Comparison of ENCODE assay signal across 39 mouse cellular contexts in genomic region chr4:141810975-141811374, GRCm38 (mm10). TPM values are rescaled to one million over a fixed set of nuclear protein-coding genes. Genes with fewer than 3 reads are reported as not detected.
"Had no signal": no experiment of that assay in that cellular context is flagged by ENCODE, and none has a peak within 500 bp of the region (broad histone marks: within the 10 kb centered on the region; RNA-seq: fewer than 3 reads in every experiment).

No protein-coding gene starts in this region.

- H3K9ac ChIP-seq: heart, embryonic 12.5 days; hindbrain, embryonic 12.5 days; hindbrain, embryonic 14.5 days; intestine, embryonic 15.5 days; kidney, embryonic 15.5 days; limb, embryonic 12.5 days; liver, embryonic 13.5 days had no signal

- ATAC-seq: hindbrain, embryonic 16.5 days; inflammation-experienced regulatory T-cells, adult 6 months; intestine, embryonic 15.5 days had no signal

- H3K27me3 ChIP-seq: heart, embryonic 12.5 days; hindbrain, embryonic 12.5 days; intestine, embryonic 15.5 days; kidney, embryonic 15.5 days; limb, embryonic 12.5 days; liver, embryonic 13.5 days had no signal

- H3K4me2 ChIP-seq: heart, embryonic 12.5 days; hindbrain, embryonic 12.5 days; hindbrain, embryonic 14.5 days; intestine, embryonic 15.5 days; kidney, embryonic 15.5 days; limb, embryonic 12.5 days; liver, embryonic 13.5 days had no signal

- H3K27ac ChIP-seq: gastrocnemius, adult 2 months; heart, adult 2 months; hindbrain, embryonic 10.5 days; hindbrain, embryonic 12.5 days; hindbrain, embryonic 14.5 days; intestine, embryonic 15.5 days; kidney, embryonic 15.5 days; kidney, postnatal 0 days; left cerebral cortex, adult 2 months; limb, embryonic 10.5 days; limb, embryonic 12.5 days; liver, embryonic 13.5 days had no signal

- H3K4me1 ChIP-seq: heart, embryonic 12.5 days; intestine, embryonic 15.5 days; kidney, embryonic 15.5 days; limb, embryonic 10.5 days; limb, embryonic 12.5 days; liver, embryonic 13.5 days had no signal

- H3K4me3 ChIP-seq: gastrocnemius, adult 2 months; heart, adult 2 months; heart, embryonic 12.5 days; hindbrain, embryonic 10.5 days; hindbrain, embryonic 12.5 days; intestine, embryonic 15.5 days; kidney, embryonic 15.5 days; left cerebral cortex, adult 2 months; limb, embryonic 10.5 days; limb, embryonic 12.5 days; liver, embryonic 13.5 days had no signal

- DNase-seq: gastrocnemius, adult 2 months; gastrocnemius, postnatal 10 days; gastrocnemius, postnatal 25 days; heart, postnatal 10 days; heart, postnatal 4 days; kidney, adult 18-20 months; kidney, adult 8-10 months; kidney, postnatal 14 days; kidney, postnatal 36 days; layer of hippocampus, adult 9-11 months; layer of hippocampus, postnatal 36 days; liver, embryonic 13.5 days had no signal

- H3K9me3 ChIP-seq: heart, embryonic 12.5 days; hindbrain, embryonic 10.5 days; hindbrain, embryonic 12.5 days; intestine, embryonic 15.5 days; kidney, embryonic 15.5 days; limb, embryonic 10.5 days; limb, embryonic 12.5 days; liver, embryonic 13.5 days had no signal

RNA-seq across cellular contexts. Expression of gene Cela2a, which starts 15.0 kb away (rescaled TPM):
- total RNA-seq: gastrocnemius, adult 2 months; gastrocnemius, postnatal 10 days; gastrocnemius, postnatal 25 days; gastrocnemius, postnatal 4 days; granulocyte monocyte progenitor cell, adult 5-6 weeks; heart, adult 2 months; heart, postnatal 25 days; heart, postnatal 4 days; layer of hippocampus, adult 18-20 months; layer of hippocampus, adult 8-10 months; layer of hippocampus, postnatal 14 days; layer of hippocampus, postnatal 36 days; left cerebral cortex, adult 2 months; left cerebral cortex, postnatal 14 days; left cerebral cortex, postnatal 36 days had no signal
- polyA plus RNA-seq: heart, embryonic 12.5 days; heart, embryonic 14.5 days; hindbrain, embryonic 10.5 days; hindbrain, embryonic 12.5 days; hindbrain, embryonic 14.5 days; hindbrain, embryonic 16.5 days; inflammation-experienced regulatory T-cells, adult 6 months; limb, embryonic 10.5 days; limb, embryonic 12.5 days had no signal

RNA-seq across cellular contexts. Expression of gene Ctrc, which starts 35.2 kb away (rescaled TPM):
- total RNA-seq: gastrocnemius, adult 2 months; gastrocnemius, postnatal 10 days; gastrocnemius, postnatal 25 days; gastrocnemius, postnatal 4 days; granulocyte monocyte progenitor cell, adult 5-6 weeks; heart, adult 2 months; heart, postnatal 10 days; heart, postnatal 25 days; heart, postnatal 4 days; layer of hippocampus, adult 18-20 months; layer of hippocampus, adult 8-10 months; layer of hippocampus, postnatal 14 days; layer of hippocampus, postnatal 36 days; left cerebral cortex, adult 2 months; left cerebral cortex, postnatal 14 days; left cerebral cortex, postnatal 36 days had no signal
- polyA plus RNA-seq: frontal cortex, adult 2 months; heart, adult 2 months; heart, embryonic 12.5 days; heart, embryonic 14.5 days; heart, embryonic 16.5 days; hindbrain, embryonic 10.5 days; hindbrain, embryonic 12.5 days; hindbrain, embryonic 14.5 days; hindbrain, embryonic 16.5 days; inflammation-experienced regulatory T-cells, adult 6 months; intestine, postnatal 0 days; kidney, embryonic 15.5 days; kidney, postnatal 0 days; limb, embryonic 10.5 days; limb, embryonic 12.5 days; limb, embryonic 14.5 days; liver, adult 2 months; liver, embryonic 13.5 days had no signal
